Mouse (Mus musculus): ENCODE measurements at regions not wholly inside any gene's neighbourhood (a gene's known extent, or its start where the extent isn't known, plus 50 kb on each side); places are given as distances from the start of the nearest gene placed in this dataset.

GRCm38 (mm10) chr15:51730805-51731412 is 2153.8 kb upstream of the Gm7489 start:
- no peaks in the 10 kb centered on the region for H3K36me3 ChIP-seq (replicated peaks; ENCODE audit: insufficient read depth, low read length)
- 71% methylated on average over 12 of the region's 12 CpGs for WGBS (ENCODE audit: insufficient replicate concordance)
- H3K4me1 ChIP-seq (ENCODE audit: insufficient read depth) = no peaks in the 10 kb centered on the region
- DNase-seq = no peak
- no peaks in the 10 kb centered on the region for H3K27me3 ChIP-seq (ENCODE audit: insufficient read depth, low read length)
- no peak overlapping the region for H3K9ac ChIP-seq (replicated peaks)
- no peak overlapping the region for H3K27ac ChIP-seq (ENCODE audit: low read depth)
- H3K9me3 ChIP-seq (ENCODE audit: low read length) = no peaks in the 10 kb centered on the region
- TF ChIP-seq CTCF (IDR thresholded peaks at IDR 0.05; ENCODE audit: low read depth) = no peak
- TF ChIP-seq EP300 (IDR thresholded peaks at IDR 0.05; ENCODE audit: low read depth) = no peak
- H3K4me2 ChIP-seq (ENCODE audit: low read depth, low read length) = no peak overlapping the region
- no peak for ATAC-seq
- no peak overlapping the region for H3K4me3 ChIP-seq (ENCODE audit: low read depth, low read length)

DNA sequence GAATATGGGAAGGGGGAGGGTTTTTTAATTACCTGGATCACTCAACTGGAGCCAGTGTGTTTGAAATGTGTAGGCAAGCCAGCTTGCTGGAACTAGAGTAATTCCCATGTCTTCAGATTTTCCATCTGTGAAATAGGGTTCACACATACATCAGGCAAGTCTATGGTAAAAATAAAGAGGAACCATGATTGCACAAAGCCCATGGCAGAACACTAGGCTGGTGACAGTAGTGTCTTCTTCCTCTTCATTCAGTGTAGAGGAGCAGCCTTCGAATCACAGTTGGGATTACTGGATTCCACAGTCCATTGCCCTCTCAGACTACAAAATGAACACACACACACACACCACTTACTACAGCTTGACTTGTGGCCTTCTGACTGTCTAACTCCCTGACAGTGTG is 2150.5 kb upstream of the Gm7489 start:
- 76% methylated on average over 1 of the region's 1 CpGs for WGBS (ENCODE audit: insufficient replicate concordance)
- TF ChIP-seq CTCF (IDR thresholded peaks at IDR 0.05; ENCODE audit: low read depth) (no peak), EP300 (IDR thresholded peaks at IDR 0.05; ENCODE audit: low read depth) (no peak)
- Histone ChIP-seq H3K27me3 (ENCODE audit: insufficient read depth, low read length) (no peaks in the 10 kb centered on the region), H3K36me3 (replicated peaks; ENCODE audit: insufficient read depth, low read length) (no peaks in the 10 kb centered on the region), H3K27ac (ENCODE audit: low read depth) (no peak overlapping the region), H3K4me1 (ENCODE audit: insufficient read depth) (no peaks in the 10 kb centered on the region), H3K9ac (replicated peaks) (no peak overlapping the region), H3K4me2 (ENCODE audit: low read depth, low read length) (no peak overlapping the region), H3K4me3 (ENCODE audit: low read depth, low read length) (no peak overlapping the region), H3K9me3 (ENCODE audit: low read length) (no peaks in the 10 kb centered on the region)
- ATAC-seq (no peak), DNase-seq (no peak)
